Comparison of ENCODE assay signal across 9 mouse cellular contexts in the genomic region with DNA sequence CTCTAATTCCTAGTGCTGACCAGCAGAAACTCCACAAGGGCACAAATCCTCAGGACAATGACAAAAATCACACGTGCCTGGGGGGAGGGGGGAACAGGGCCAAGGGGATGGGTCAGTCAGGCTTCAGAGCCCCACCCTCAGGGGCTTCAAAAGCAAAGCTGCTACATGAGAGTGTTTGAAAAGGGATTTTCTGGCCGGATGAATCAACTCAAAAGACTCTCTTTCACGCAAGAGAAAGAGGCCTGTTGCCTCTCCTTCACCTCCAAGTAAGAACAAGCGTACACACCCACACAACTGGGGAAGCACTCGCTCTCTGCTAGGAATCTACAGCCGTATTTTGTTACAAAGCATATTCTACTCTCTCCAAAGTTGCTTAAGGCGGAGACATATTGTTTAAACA. TPM values are rescaled to one million over a fixed set of nuclear protein-coding genes. Genes with fewer than 3 reads are reported as not detected.
A peak's percentile ranks its signal among the peaks of the same experiment; 100 is the strongest.
DNase-seq lines count a peak whose midpoint lies in the region; ATAC-seq and TF ChIP-seq lines count a peak whose summit lies in the region.
"Had no signal": no experiment of that assay in that cellular context is flagged by ENCODE, and none has a peak within 500 bp of the region (broad histone marks: within the 10 kb centered on the region; RNA-seq: fewer than 3 reads in every experiment).

No protein-coding gene starts in this region.

- intact Hi-C loops in heart, postnatal 36 days (cut with DNase I), result no loop called here

- no peak overlapping the region for H3K9ac ChIP-seq in neural tube, embryonic 11.5 days (ENCODE audit: low read length)

- no peak for ATAC-seq in neural tube, embryonic 11.5 days (ENCODE audit: insufficient read depth, low FRiP score, low TSS enrichment)

- WGBS in neural tube, embryonic 11.5 days, result 20% methylated on average over 7 of the region's 7 CpGs

- no peak for DNase-seq in layer of hippocampus, adult 2 months (ENCODE audit: low spot score in 2 of 2)
- DNase-seq in layer of hippocampus, adult 9-11 months, result no peak
- DNase-seq in NIH3T3 (ENCODE audit: low read depth), result peak; percentile 75
- peak; percentile 72 for DNase-seq in embryo, embryonic 9.5 days (ENCODE audit: extremely low spot score)
- DNase-seq in neural tube, embryonic 11.5 days (ENCODE audit: low spot score), result peak; percentile 35
- no peak for DNase-seq in heart, postnatal 36 days
- DNase-seq in layer of hippocampus, adult 11-12 months (ENCODE audit: low spot score), result no peak
- DNase-seq in kidney, postnatal 36 days, result no peak

- H3K4me2 ChIP-seq in neural tube, embryonic 11.5 days (ENCODE audit: low read depth), result no peak overlapping the region

- no peak for TF ChIP-seq CTCF in layer of hippocampus, adult 2 months (conservative IDR thresholded peaks at IDR 0.05)

- H3K27ac ChIP-seq in layer of hippocampus, adult 2 months, result peak overlapping the region; percentile 46; the same call in 1 of the 2 replicates
- no peak overlapping the region for H3K27ac ChIP-seq in neural tube, embryonic 11.5 days (ENCODE audit: low read depth, low read length)

- no peaks in the 10 kb centered on the region for H3K9me3 ChIP-seq in neural tube, embryonic 11.5 days (ENCODE audit: control insufficient read depth, low read length)

- no peaks in the 10 kb centered on the region for H3K27me3 ChIP-seq in neural tube, embryonic 11.5 days (ENCODE audit: control insufficient read depth, insufficient read depth, low read length)

- H3K36me3 ChIP-seq in neural tube, embryonic 11.5 days (ENCODE audit: control insufficient read depth, insufficient read depth, low read length), result no peaks in the 10 kb centered on the region

- peaks cover 11% of the 10 kb centered on the region for H3K4me1 ChIP-seq in neural tube, embryonic 11.5 days (ENCODE audit: control insufficient read depth, insufficient read depth, low read length)

- no peak overlapping the region for H3K4me3 ChIP-seq in layer of hippocampus, adult 2 months
- H3K4me3 ChIP-seq in neural tube, embryonic 11.5 days (ENCODE audit: low read depth, low read length), result no peak overlapping the region
- H3K4me3 ChIP-seq: erythroblast, embryonic 14.5 days had no signal

RNA-seq across cellular contexts. Expression of gene Sipa1l3, which starts 28.6 kb away (rescaled TPM):
- 100 to 1,000 TPM; 240 to 260 TPM for total RNA-seq in layer of hippocampus, adult 2 months (2021)
- polyA plus RNA-seq in neural tube, embryonic 11.5 days (2014; fragmentation: Nextera tagmentation; extraction: Ambion mirVana), result 10.3 and 11.9 TPM in 2 replicates
- total RNA-seq in heart, postnatal 36 days (2021), result 1 to 10 TPM; 8.4 to 9.7 TPM

Comparison
In these comparisons a context has a peak if more than half of its experiments do, and no peak if none do; other contexts are left out.
1. DNase-seq: peak in NIH3T3 (single experiment), embryo, embryonic 9.5 days (single experiment) and neural tube, embryonic 11.5 days (single experiment); none in layer of hippocampus, adult 2 months (0 of 2), layer of hippocampus, adult 9-11 months (single experiment), heart, postnatal 36 days (0 of 2), layer of hippocampus, adult 11-12 months (single experiment) and kidney, postnatal 36 days (0 of 2).
2. RNA of gene Sipa1l3, which starts 28.6 kb away (total RNA-seq): 240 to 260 TPM in layer of hippocampus, adult 2 months; 8.4 to 9.7 TPM in heart, postnatal 36 days; every median in the first group is over 10 times any median in the second.